Mouse (Mus musculus) small intestine, adult 2 months (tissue): ENCODE data around the gene E2f6. TPM values are rescaled to one million over a fixed set of nuclear protein-coding genes. Genes with fewer than 3 reads are reported as not detected.

Source experiments
- H3K27ac ChIP-seq: fragments of 200-500 bp; 2 replicates; pipeline ENCODE4 v1.5.1; 2012; ENCODE audit warnings: low read depth, low read length, control low read depth, inconsistent platforms; ENCODE audit not compliant: insufficient read depth
- H3K27me3 ChIP-seq: fragments of 200-500 bp; 2 replicates; pipeline ENCODE4 v1.6.1; 2012; ENCODE audit warnings: mild to moderate bottlenecking, moderate library complexity, low read length, inconsistent platforms; ENCODE audit not compliant: control insufficient read depth, insufficient read depth
- H3K36me3 ChIP-seq: fragments of 200-500 bp; 2 replicates; pipeline ENCODE4 v1.6.1; 2012; ENCODE audit warnings: mild to moderate bottlenecking, low read length, control low read depth, inconsistent platforms; ENCODE audit not compliant: control insufficient read depth, insufficient read depth
- H3K4me1 ChIP-seq: fragments of 200-500 bp; 2 replicates; pipeline ENCODE4 v1.6.1; 2012; ENCODE audit warnings: low read length, inconsistent platforms, mixed read lengths; ENCODE audit not compliant: control insufficient read depth, insufficient read depth, insufficient read length
- H3K4me3 ChIP-seq: fragments of 200-500 bp; 2 replicates; pipeline ENCODE4 v1.5.1; 2012; ENCODE audit warnings: low read depth, mild to moderate bottlenecking, control low read depth, inconsistent platforms, low read length, moderate library complexity
- CTCF ChIP-seq: fragments of 200-500 bp; IDR thresholded peaks from 2 replicates; pipeline ENCODE4 v1.5.1; 2012; ENCODE audit warnings: low read depth, mild to moderate bottlenecking, control low read depth, inconsistent platforms, low read length, moderate library complexity, mixed read lengths; ENCODE audit not compliant: insufficient replicate concordance, insufficient read length; ENCODE audit errors: extremely low read depth
- POLR2A ChIP-seq: fragments of 200-500 bp; IDR thresholded peaks from 2 replicates; pipeline ENCODE4 v1.6.1; 2012; ENCODE audit warnings: low read depth, mild to moderate bottlenecking, control low read depth, inconsistent platforms, low read length, moderate library complexity
- WGBS: fragments of 180-500 bp; shearing (Covaris S2); methylation state at CpG from one replicate; pipeline ENCODE4 v1.1.7; 2018; 5-methylcytosine and 5-hydroxymethylcytosine counted together
- polyA plus RNA-seq: library from polyadenylated mRNA; depleted of rRNA; stranded (reverse); fragments of >200 nt; gene quantifications from 2 replicates; pipeline ENCODE4 v1.2.3, GENCODE M21; 2012

E2f6 gene
- polyA plus RNA-seq, 1 experiment: 6.2 TPM

- Histone ChIP-seq H3K27me3 (no peaks in the 10 kb centered on the region), H3K36me3 (peaks cover 23% of the 10 kb centered on the region), H3K4me3 (no peak overlapping the region), H3K4me1 (no peaks in the 10 kb centered on the region), H3K27ac (no peak overlapping the region)
- 88% methylated on average over 4 of the region's 4 CpGs for WGBS
- no peak for TF ChIP-seq POLR2A
- TF ChIP-seq CTCF: no peak
These were observed 6.4 kb downstream of the E2f6 start for GRCm38 (mm10) chr12:16817147-16817546.

GRCm38 (mm10) chr12:16818513-16818912, 7.8 kb downstream of the E2f6 start:
- no peaks in the 10 kb centered on the region for H3K4me1 ChIP-seq
- no peak overlapping the region for H3K27ac ChIP-seq
- H3K27me3 ChIP-seq: no peaks in the 10 kb centered on the region
- H3K4me3 ChIP-seq: no peak overlapping the region
- WGBS: 75% methylated on average over 11 of the region's 11 CpGs
- TF ChIP-seq POLR2A (no peak), CTCF (no peak)
- H3K36me3 ChIP-seq: peaks cover 32% of the 10 kb centered on the region

- Histone ChIP-seq H3K4me3 (no peak overlapping the region), H3K36me3 (peaks cover 34% of the 10 kb centered on the region), H3K27ac (no peak overlapping the region), H3K4me1 (no peaks in the 10 kb centered on the region), H3K27me3 (no peaks in the 10 kb centered on the region)
- 88% methylated on average over 7 of the region's 7 CpGs for WGBS
- TF ChIP-seq CTCF: no peak
- TF ChIP-seq POLR2A: no peak
These were observed 10.0 kb downstream of the E2f6 start for GRCm38 (mm10) chr12:16820761-16821160.

GRCm38 (mm10) chr12:16822181-16822734, 11.5 kb downstream of the E2f6 start:
- Histone ChIP-seq H3K4me1 (no peaks in the 10 kb centered on the region), H3K27ac (no peak overlapping the region), H3K36me3 (peaks cover 34% of the 10 kb centered on the region), H3K27me3 (no peaks in the 10 kb centered on the region), H3K4me3 (no peak overlapping the region)
- WGBS: 96% methylated on average over 10 of the region's 10 CpGs
- TF ChIP-seq POLR2A (no peak), CTCF (no peak)

- H3K36me3 ChIP-seq: peaks cover 28% of the 10 kb centered on the region
- WGBS: 93% methylated on average over 1 of the region's 1 CpGs
These were observed 12.9 kb downstream of the E2f6 start for GRCm38 (mm10) chr12:16823701-16824100.

GRCm38 (mm10) chr12:16828505-16828904, 17.7 kb downstream of the E2f6 start:
- Histone ChIP-seq H3K36me3 (peaks cover 2% of the 10 kb centered on the region; the same call in 1 of the 2 replicates), H3K4me3 (no peak overlapping the region), H3K27ac (no peak overlapping the region), H3K27me3 (no peaks in the 10 kb centered on the region), H3K4me1 (peaks cover 15% of the 10 kb centered on the region; the same call in 1 of the 2 replicates)
- TF ChIP-seq POLR2A (no peak), CTCF (peak; percentile 80)
- WGBS: 8% methylated on average over 6 of the region's 6 CpGs

More at GRCm38 (mm10) chr12:16823701-16824100, 12.9 kb downstream of the E2f6 start:
- Histone ChIP-seq H3K27me3 (no peaks in the 10 kb centered on the region), H3K4me1 (peaks cover 5% of the 10 kb centered on the region; the same call in 1 of the 2 replicates), H3K4me3 (no peak overlapping the region), H3K27ac (no peak overlapping the region)
- TF ChIP-seq POLR2A (no peak), CTCF (no peak)

GRCm38 (mm10) chr12:16829785-16830184, 19.0 kb downstream of the E2f6 start:
- Histone ChIP-seq H3K4me1 (peaks cover 15% of the 10 kb centered on the region; the same call in 1 of the 2 replicates), H3K27me3 (no peaks in the 10 kb centered on the region), H3K4me3 (no peak overlapping the region), H3K27ac (no peak overlapping the region), H3K36me3 (peaks cover 2% of the 10 kb centered on the region; the same call in 1 of the 2 replicates)
- peak; percentile 39; the same call in 1 of the 2 replicates for TF ChIP-seq CTCF
- no peak for TF ChIP-seq POLR2A
- WGBS: 73% methylated on average over 2 of the region's 2 CpGs
